Mouse (Mus musculus): ENCODE results near the gene Inca1.

GRCm38 (mm10) chr11:70654923-70655570 is 44.9 kb downstream of the Inca1 start:
- TF ChIP-seq CTCF (IDR thresholded peaks at IDR 0.05; ENCODE audit: low read depth, low read length) (no peak), EP300 (IDR thresholded peaks at IDR 0.05; ENCODE audit: insufficient read depth, low read depth, low read length) (no peak)
